Mouse (Mus musculus) hindbrain, embryonic 10.5 days (tissue): ENCODE measurements around the gene Dlgap5. TPM values are rescaled to one million over a fixed set of nuclear protein-coding genes. Genes with fewer than 3 reads are reported as not detected.

Source experiments
- DNase-seq: peaks from one replicate; pipeline ENCODE4 v3.0.0-alpha.2; 2017; ENCODE audit warnings: low spot score
- H3K27ac ChIP-seq: fragments of 300-500 bp; sonication (generic); 2 replicates; pipeline ENCODE4 v1.5.1; 2016; ENCODE audit warnings: mild to moderate bottlenecking, moderate library complexity
- H3K27me3 ChIP-seq: fragments of 300-500 bp; sonication (generic); 2 replicates; pipeline ENCODE4 v1.6.1; 2016; ENCODE audit warnings: mild to moderate bottlenecking; ENCODE audit not compliant: poor library complexity, insufficient read depth, severe bottlenecking
- H3K36me3 ChIP-seq: fragments of 300-500 bp; sonication (generic); 2 replicates; pipeline ENCODE4 v1.6.1; 2016; ENCODE audit warnings: mild to moderate bottlenecking, moderate library complexity
- H3K4me1 ChIP-seq: fragments of 300-500 bp; sonication (generic); replicated peaks from 2 replicates; pipeline ENCODE4 v1.6.1; 2016; ENCODE audit warnings: mild to moderate bottlenecking
- H3K4me3 ChIP-seq: fragments of 300-500 bp; sonication (generic); 2 replicates; pipeline ENCODE4 v1.5.1; 2016; ENCODE audit warnings: mild to moderate bottlenecking, moderate library complexity
- H3K9me3 ChIP-seq: fragments of 300-500 bp; sonication (generic); 2 replicates; pipeline ENCODE4 v1.6.1; 2016; ENCODE audit warnings: mild to moderate bottlenecking, moderate library complexity
- WGBS: fragments of 180-500 bp; shearing (Covaris S2); methylation state at CpG from one replicate; pipeline ENCODE4 v1.1.7; 2016; 5-methylcytosine and 5-hydroxymethylcytosine counted together
- polyA plus RNA-seq: library from polyadenylated mRNA; unstranded; fragments of >200 nt; fragmentation: Nextera tagmentation; extraction: Ambion mirVana; gene quantifications from 2 replicates; pipeline ENCODE4 v1.2.1, GENCODE M21; 2016

The Dlgap5 gene
- polyA plus RNA-seq, 1 experiment from 2014 or later = 56.6 TPM

DNA sequence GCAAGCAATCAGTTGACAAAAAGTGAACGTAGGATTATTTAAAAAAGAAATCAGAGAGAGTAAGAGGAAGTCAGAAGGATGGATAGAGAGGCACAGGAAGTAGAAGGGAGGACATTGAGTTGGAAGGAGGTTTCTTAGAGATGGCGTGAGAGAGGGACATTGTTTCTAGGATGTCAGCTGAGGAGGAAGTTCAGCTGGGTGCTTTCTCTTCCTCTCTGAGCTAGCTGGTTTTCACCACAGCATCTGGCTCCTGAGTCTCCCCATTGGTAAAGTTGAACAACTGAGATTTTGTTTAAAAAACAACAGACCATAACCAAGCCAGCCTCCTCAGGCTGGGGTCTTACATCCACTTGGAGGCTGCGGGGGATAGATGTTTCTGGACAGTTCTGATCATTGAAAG is 58.6 kb downstream of the Dlgap5 start:
- Histone ChIP-seq H3K9me3 (no peaks in the 10 kb centered on the region), H3K27me3 (no peaks in the 10 kb centered on the region), H3K4me3 (no peak overlapping the region), H3K4me1 (peaks cover under 1% of the 10 kb centered on the region; the same call in 1 of the 2 replicates), H3K27ac (no peak overlapping the region), H3K36me3 (no peaks in the 10 kb centered on the region)
- 80% methylated on average over 3 of the region's 3 CpGs for WGBS
- no peak for DNase-seq

DNA sequence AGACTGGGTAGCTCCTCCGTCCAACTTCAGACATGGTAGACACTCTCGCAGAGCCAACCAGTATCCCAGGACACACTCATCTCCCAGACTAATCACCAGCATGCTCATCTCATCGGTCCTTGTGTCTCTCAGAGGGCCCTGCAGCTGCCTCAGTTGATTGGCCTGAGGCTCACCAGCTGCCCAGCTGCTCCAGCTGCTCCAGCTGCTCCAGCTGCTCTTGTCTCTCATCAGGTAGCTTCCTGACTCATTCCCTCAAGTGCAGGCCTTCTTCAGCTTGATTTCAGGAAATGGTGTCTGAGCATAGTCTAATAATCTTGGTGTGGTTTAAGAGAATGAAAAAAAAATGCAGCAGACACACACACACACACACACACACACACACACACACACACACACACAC is 61.6 kb downstream of the Dlgap5 start:
- DNase-seq = no peak
- no peak overlapping the region for H3K27ac ChIP-seq
- WGBS = 84% methylated on average over 3 of the region's 3 CpGs
- no peaks in the 10 kb centered on the region for H3K9me3 ChIP-seq
- no peaks in the 10 kb centered on the region for H3K4me1 ChIP-seq
- H3K4me3 ChIP-seq = no peak overlapping the region
- H3K36me3 ChIP-seq = no peaks in the 10 kb centered on the region
- no peaks in the 10 kb centered on the region for H3K27me3 ChIP-seq

DNA sequence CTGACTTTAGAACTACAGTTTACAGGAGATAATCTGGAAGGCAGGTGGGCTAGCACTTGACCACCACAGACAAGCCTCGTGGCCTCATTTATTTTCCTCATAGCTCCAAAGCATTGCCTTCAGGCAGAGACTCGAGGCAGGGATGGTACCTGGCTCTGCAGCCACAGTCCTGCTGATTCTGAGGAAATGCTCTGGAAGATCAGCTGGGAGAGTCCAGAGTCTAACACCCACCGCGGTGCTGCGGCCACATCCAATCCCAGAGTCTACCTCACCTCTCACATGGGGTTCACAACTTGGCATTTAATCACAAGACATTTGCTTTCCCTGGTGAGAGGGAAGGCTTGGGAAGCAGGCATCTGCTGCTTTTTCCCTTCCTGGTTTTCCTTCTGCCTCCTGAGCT is 63.3 kb downstream of the Dlgap5 start:
- H3K36me3 ChIP-seq = no peaks in the 10 kb centered on the region
- no peaks in the 10 kb centered on the region for H3K9me3 ChIP-seq
- H3K27me3 ChIP-seq = no peaks in the 10 kb centered on the region
- no peak overlapping the region for H3K27ac ChIP-seq
- DNase-seq = no peak
- 80% methylated on average over 5 of the region's 5 CpGs for WGBS
- H3K4me3 ChIP-seq = no peak overlapping the region
- no peaks in the 10 kb centered on the region for H3K4me1 ChIP-seq

DNA sequence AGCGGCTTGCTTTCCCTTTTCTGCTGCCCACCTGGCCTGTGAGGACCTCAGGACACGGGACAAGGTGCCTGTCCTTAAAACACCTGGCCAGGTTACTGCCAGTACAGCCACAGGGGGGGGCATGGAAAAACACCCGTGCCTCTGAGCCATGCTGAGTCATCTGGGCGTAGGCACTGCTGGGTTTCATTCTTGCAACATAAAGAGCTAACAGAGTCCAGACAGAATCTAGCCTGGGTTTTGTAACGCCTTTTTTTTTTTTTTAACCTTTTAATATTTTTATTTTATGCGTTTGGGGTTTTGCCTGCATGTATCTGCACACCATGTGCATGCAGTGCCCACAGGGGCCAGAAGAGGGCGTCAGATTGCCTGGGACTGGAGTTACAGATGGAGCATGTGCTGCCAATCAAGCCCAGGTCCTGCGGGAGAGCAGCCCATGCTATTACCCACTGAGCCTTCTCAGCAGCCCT is 64.1 kb downstream of the Dlgap5 start:
- H3K4me3 ChIP-seq = no peak overlapping the region
- DNase-seq = peak; percentile 12
- H3K9me3 ChIP-seq = no peaks in the 10 kb centered on the region
- 64% methylated on average over 8 of the region's 8 CpGs for WGBS
- no peak overlapping the region for H3K27ac ChIP-seq
- no peaks in the 10 kb centered on the region for H3K36me3 ChIP-seq
- no peaks in the 10 kb centered on the region for H3K27me3 ChIP-seq
- no peaks in the 10 kb centered on the region for H3K4me1 ChIP-seq

DNA sequence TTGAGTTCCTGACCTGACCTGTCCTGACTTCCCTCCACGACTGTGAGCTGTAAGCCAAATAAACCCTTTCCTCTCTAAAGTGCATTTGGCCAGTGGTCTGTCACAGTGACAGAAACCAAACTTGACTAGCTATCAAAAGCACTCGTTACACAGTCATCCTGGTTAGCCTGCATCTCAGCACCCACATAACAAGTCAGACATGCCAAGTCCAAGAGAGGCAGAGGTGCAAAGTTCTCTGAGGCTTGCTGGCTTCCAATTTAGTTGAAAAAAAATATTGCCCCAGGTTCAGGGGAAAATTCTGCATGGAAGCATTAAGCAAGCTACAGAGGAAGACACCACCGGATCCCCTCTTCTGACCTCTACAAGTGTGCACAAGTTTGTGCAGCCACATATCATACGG is 65.0 kb downstream of the Dlgap5 start:
- Histone ChIP-seq H3K36me3 (no peaks in the 10 kb centered on the region), H3K9me3 (no peaks in the 10 kb centered on the region), H3K4me1 (no peaks in the 10 kb centered on the region), H3K4me3 (no peak overlapping the region), H3K27ac (no peak overlapping the region), H3K27me3 (no peaks in the 10 kb centered on the region)
- DNase-seq = no peak
- 88% methylated on average over 4 of the region's 4 CpGs for WGBS

DNA sequence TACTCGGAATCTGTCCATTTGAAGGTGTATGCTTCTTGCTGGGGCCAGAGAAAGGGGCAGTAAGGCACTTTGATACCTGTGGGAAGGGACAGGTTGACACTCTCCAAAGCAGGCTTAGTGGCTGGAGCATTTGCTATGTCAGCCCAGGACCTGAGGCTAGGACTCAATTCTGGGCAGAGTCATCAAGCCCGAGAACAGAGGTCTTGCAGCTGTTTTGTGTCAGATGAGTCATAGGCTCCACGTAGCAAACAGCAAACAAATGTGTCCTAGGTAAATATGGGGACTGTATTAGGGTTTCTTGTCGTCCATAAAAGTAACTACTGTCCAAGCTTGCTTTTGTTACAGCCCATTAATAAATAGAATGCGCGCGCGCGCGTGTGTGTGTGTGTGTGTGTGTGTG is 65.9 kb downstream of the Dlgap5 start:
- no peak overlapping the region for H3K4me3 ChIP-seq
- no peaks in the 10 kb centered on the region for H3K4me1 ChIP-seq
- no peaks in the 10 kb centered on the region for H3K9me3 ChIP-seq
- no peaks in the 10 kb centered on the region for H3K27me3 ChIP-seq
- no peak for DNase-seq
- H3K36me3 ChIP-seq = no peaks in the 10 kb centered on the region
- H3K27ac ChIP-seq = no peak overlapping the region
- 93% methylated on average over 10 of the region's 10 CpGs for WGBS

DNA sequence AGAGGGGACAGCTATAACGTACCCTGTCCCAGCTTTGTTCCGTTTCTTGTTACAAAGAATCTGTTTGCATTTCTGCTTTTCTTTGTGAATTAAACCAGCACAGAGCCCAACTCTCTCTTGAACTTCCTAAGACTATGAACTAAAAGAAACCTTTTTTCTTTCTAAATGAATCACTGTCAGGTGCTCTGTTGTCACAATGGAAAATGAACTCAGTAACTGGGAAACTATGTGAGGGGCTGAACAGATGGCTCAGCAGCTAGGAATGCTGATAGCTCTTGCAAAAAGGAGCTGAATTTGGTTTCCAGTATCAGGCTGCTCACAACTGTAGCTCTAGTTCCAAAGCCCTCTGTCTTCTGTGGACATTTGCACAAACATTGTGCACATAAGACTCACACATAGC is 67.2 kb downstream of the Dlgap5 start:
- Histone ChIP-seq H3K4me3 (no peak overlapping the region), H3K4me1 (no peaks in the 10 kb centered on the region), H3K27me3 (no peaks in the 10 kb centered on the region), H3K27ac (no peak overlapping the region), H3K36me3 (no peaks in the 10 kb centered on the region), H3K9me3 (no peaks in the 10 kb centered on the region)
- DNase-seq = no peak
- WGBS = 88% methylated on average over 2 of the region's 2 CpGs

DNA sequence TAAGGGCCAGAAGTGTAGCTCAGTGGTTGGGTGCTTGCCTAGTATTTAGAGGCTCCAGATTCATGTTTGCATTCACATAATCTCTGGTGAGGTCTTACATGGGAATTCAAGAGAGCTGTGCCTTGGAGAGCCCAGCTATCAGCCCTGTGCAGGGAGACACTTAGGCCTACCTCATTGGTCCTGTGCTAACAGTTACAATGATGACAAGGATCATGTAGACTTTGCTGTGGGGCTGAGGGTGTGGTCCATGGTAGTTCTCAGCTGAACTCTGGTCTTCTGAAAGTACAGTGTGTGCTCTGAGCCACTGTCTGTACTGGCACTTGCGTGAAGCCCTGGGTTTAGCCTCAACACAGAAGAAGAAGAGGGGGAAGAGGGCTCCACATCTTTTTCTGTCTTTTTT is 71.5 kb downstream of the Dlgap5 start:
- DNase-seq = no peak
- Histone ChIP-seq H3K4me3 (no peak overlapping the region), H3K36me3 (no peaks in the 10 kb centered on the region), H3K27me3 (no peaks in the 10 kb centered on the region), H3K27ac (no peak overlapping the region), H3K4me1 (peaks cover 7% of the 10 kb centered on the region), H3K9me3 (no peaks in the 10 kb centered on the region)
- 90% methylated on average over 1 of the region's 1 CpGs for WGBS

DNA sequence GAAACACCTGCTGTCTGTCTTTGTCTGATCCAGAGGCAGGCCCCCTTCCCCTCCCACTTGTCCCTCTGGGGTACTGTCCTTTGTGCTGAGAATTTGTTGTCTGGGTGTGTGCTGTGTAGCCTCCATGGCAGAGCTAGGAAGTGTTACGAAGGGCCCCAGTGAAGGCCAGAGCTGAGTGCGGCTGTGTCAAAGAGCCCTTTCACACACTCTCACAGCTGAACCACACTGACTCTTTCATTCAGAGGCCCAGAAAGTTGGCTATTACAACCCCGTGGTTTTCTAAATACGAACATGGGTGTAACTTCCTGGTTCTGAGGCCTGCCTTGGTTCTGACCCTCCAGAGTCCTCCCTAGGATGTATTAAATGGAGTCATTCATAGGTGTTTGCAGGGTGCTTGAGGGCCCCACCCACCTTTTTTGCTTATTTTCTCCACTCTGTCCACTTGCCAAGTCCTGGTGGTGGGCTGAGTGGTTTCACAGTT is 76.4 kb downstream of the Dlgap5 start:
- no peaks in the 10 kb centered on the region for H3K27me3 ChIP-seq
- DNase-seq = no peak
- no peak overlapping the region for H3K4me3 ChIP-seq
- H3K36me3 ChIP-seq = no peaks in the 10 kb centered on the region
- H3K27ac ChIP-seq = peak overlapping the region; percentile 53
- WGBS = 68% methylated on average over 4 of the region's 4 CpGs
- H3K4me1 ChIP-seq = peaks cover 11% of the 10 kb centered on the region
- H3K9me3 ChIP-seq = no peaks in the 10 kb centered on the region

DNA sequence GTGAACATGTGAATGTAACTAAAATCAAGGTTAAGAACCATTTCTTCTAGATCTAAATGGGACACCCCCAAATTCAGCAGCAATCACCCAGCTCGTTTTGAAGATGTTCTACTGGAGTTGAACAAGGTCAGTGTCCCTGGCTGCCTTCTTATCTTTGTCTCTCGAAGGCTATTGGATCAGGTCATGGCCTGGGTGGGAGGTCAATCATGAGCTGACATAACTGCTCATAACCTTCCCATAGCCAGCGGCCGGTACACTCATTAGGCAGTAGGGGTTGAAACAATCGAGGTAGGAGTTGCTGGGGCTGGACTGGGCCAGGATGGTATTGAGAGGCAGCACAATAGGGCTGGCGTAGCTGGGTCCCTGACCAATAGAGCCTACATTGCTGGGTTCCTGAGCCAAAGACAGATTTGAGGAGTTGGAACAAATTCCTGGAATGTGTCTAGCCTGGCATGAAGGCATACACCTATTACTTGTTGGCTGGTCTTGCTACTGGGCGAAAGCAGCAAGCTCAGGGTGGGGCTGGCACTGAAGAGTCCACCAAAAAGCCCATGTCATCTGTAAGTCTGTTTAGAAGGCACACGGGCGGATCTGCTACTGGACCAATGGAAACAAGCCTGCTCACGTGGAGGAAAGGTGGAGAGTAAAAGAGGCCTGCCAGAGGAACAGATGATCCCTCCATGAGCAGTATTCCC is 77.8 kb downstream of the Dlgap5 start:
- Histone ChIP-seq H3K27me3 (no peaks in the 10 kb centered on the region), H3K4me3 (no peak overlapping the region), H3K36me3 (no peaks in the 10 kb centered on the region), H3K27ac (no peak overlapping the region), H3K4me1 (peaks cover 11% of the 10 kb centered on the region), H3K9me3 (no peaks in the 10 kb centered on the region)
- DNase-seq = no peak
- WGBS = 88% methylated on average over 10 of the region's 10 CpGs

Other genes starting within 250 kb of the Dlgap5 start
- 0.98 and 1.2 TPM in 2 replicates for gene Gch1, start 229.0 kb downstream of the Dlgap5 start, polyA plus RNA-seq
- 36.9 and 54.8 TPM in 2 replicates for gene Wdhd1, start 141.6 kb downstream of the Dlgap5 start, polyA plus RNA-seq
- gene Socs4, start 141.5 kb downstream of the Dlgap5 start, polyA plus RNA-seq = 4.2 and 4.6 TPM in 2 replicates
- 72.0 and 104 TPM in 2 replicates for gene Mapk1ip1l, start 120.1 kb downstream of the Dlgap5 start, polyA plus RNA-seq
- gene Lgals3, start 50.7 kb downstream of the Dlgap5 start, polyA plus RNA-seq = 0.43 and 0.91 TPM in 2 replicates
- 19.8 and 24.6 TPM in 2 replicates for gene Fbxo34, start 32.0 kb upstream of the Dlgap5 start, polyA plus RNA-seq
- 16.5 and 16.6 TPM in 2 replicates for gene Atg14, start 152.2 kb upstream of the Dlgap5 start, polyA plus RNA-seq
- 44.3 and 62.6 TPM in 2 replicates for gene Ktn1, start 230.0 kb upstream of the Dlgap5 start, polyA plus RNA-seq